Mouse (Mus musculus): ENCODE results near the gene Sik2. TPM values are rescaled to one million over a fixed set of nuclear protein-coding genes. Genes with fewer than 3 reads are reported as not detected.

The Sik2 gene
- total RNA-seq, 2 experiments from 2014 or later = 54.9 TPM

DNA sequence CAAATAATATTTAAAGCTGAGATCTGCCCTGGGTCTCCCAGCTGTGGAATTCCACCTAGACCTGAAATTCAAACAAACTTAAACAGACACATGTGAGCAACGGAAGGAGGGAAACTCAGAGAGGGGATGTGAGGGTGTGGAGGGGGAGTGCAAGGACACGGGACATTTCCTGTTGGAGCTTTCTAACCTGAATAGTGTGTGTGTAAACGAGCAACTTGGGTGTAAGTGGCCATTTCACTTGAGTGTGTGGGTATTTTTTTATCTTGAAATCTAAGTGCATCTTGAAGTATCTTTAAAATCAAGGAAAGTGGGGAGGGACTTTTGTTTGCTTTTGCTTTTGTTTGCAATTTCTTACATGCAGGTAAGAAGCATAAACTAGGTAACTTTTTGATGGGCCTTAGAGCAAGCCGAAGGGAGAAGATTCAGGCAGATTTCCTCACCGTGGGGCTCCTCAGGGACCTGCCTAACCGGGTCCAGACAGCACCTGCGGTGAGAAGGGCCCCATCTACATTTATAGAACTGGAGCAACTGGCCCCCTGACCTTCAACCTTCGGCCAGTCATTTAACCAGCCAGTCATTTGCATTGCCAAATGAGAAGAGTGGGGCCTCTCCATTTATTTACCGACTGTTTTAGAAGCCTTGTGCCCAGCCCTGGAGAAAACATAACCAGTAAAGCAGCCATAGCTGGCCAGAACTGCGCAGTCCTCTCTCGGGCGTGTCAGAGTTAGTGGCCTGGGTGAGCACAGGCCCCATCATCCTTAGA, 161.1 kb downstream of the Sik2 start:
- intact Hi-C loops (cut with DNase I) = loop anchor here (2.0 kb wide), 2 partner anchors 161 to 305 kb away; partner anchors contain the start of gene Sik2
- DNase-seq = no peak

DNA sequence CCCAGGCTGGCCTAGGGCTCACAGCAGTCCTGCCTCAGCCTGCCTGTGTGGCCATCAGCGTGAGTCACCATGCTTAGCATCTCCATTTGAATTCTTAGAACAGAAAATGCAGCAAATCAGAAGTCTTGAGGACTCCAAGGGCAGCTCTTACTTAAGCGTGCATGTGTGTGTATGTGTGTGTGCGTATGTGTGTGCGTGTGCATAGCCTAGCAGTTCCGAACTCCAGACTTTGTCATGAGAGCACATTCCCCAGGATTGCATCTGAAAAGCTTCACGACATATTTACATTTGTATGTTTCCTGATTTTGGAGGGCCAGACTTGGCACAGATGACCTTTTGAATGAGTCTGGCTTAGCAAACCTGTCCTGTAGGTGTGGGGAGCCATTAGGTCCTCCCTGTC, 161.7 kb downstream of the Sik2 start:
- intact Hi-C loops (cut with DNase I) = no loop called here
- no peak for DNase-seq

DNA sequence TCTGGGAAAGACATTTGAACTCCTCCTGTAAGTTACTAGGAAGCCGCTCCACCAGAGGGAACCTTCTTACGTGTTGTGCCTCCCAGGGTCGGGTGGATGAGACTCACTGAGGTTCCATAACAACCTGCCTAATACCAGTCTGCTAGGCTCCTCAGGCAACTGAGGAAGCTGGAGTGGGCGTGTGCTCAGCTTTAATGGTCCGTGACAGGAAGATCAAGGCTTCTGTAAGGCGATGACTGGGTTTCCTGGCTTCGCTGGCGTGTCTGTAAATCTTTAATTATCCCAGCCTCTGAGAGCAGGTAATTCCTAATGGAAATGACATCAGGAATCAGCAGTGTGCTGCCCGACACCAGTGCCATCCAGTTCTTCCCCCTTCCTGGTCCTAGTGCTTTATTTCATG, 163.3 kb downstream of the Sik2 start:
- intact Hi-C loops (cut with DNase I) = loop anchor here (1.0 kb wide), 1 partner anchor 26 kb away; no protein-coding TSS in a partner anchor

DNA sequence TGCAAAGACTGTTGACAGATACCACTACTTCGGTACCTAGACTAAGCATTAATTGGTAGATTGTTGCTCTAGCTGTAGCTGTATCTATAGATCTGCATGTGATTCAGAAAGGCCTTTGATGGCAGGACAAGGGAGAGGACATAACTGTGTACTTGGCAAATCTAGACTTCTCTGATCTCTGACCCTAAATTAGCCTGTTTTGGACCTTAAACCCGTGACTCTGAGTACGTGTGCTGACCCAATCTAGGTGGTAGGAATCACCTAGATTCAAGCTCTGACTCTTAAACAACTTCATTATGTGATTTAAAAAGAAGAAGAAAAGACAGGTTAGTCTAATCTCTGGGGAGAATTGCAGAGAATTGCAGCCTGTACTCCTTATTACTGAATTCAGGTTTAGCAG, 163.8 kb downstream of the Sik2 start, which contains the start of gene Ppp2r1b:
Gene Ppp2r1b, plus strand, starts transcription at position 221 of the 400 bp plus-strand sequence.
- intact Hi-C loops (cut with DNase I) = loop anchor here (1.0 kb wide), 1 partner anchor 26 kb away; no protein-coding TSS in a partner anchor
- no peak for DNase-seq

More for the DNA sequence above, 163.3 kb downstream of the Sik2 start:
- DNase-seq = no peak

Other genes starting within 250 kb of the Sik2 start
- 1 to 10 TPM; 5.9 to 8.3 TPM for gene Fdxacb1, start 240.8 kb downstream of the Sik2 start, total RNA-seq (2021)
- 10 to 100 TPM; 52.7 to 53.8 TPM for gene Alg9, start 234.1 kb downstream of the Sik2 start, total RNA-seq (2021)
- 10 to 100 TPM; 16.6 to 18.6 TPM for gene 1110032A03Rik, start 233.6 kb downstream of the Sik2 start, total RNA-seq (2021)
- 10 to 100 TPM; 29.9 to 33.2 TPM for gene Ppp2r1b, start 163.8 kb downstream of the Sik2 start, total RNA-seq (2021)
- not detected for gene Btg4, start 51.8 kb upstream of the Sik2 start, total RNA-seq (2021)
- 1 to 10 TPM; 7.8 to 9.5 TPM for gene Layn, start 68.0 kb upstream of the Sik2 start, total RNA-seq (2021)
- under 1 TPM in 1 of 2 experiments, not detected in 1; 0.50 TPM for gene 4833427G06Rik, start 93.0 kb upstream of the Sik2 start, total RNA-seq (2021)
- under 1 TPM in 1 of 2 experiments, not detected in 1; 0.04 TPM for gene Gm32742, start 156.4 kb upstream of the Sik2 start, total RNA-seq (2021)
- not detected for gene Pou2af1, start 204.6 kb upstream of the Sik2 start, total RNA-seq (2021)